Mouse (Mus musculus) heart, adult 18-20 months (tissue): Measurements from ENCODE around the gene Plscr1. TPM values are rescaled to one million over a fixed set of nuclear protein-coding genes. Genes with fewer than 3 reads are reported as not detected.

Experiments
- DNase-seq, 2 experiments: peaks; one replicate each; pipeline ENCODE4 v3.0.0; 2021 to 2022; ENCODE audit warnings: mixed read lengths in 1 of 2
- microRNA-seq, 2 experiments: library from miRNA; unstranded; fragments of <30 nt; microRNA quantifications; one replicate each; pipeline ENCODE4 v1.2.0; 2022
- total RNA-seq, 2 experiments: library from RNA; stranded (reverse); gene quantifications; 2 replicates each; pipeline ENCODE4 v1.2.3; 2021

The Plscr1 gene
- total RNA-seq, 2 experiments from 2014 or later: 9.0 to 10.9 TPM

DNA sequence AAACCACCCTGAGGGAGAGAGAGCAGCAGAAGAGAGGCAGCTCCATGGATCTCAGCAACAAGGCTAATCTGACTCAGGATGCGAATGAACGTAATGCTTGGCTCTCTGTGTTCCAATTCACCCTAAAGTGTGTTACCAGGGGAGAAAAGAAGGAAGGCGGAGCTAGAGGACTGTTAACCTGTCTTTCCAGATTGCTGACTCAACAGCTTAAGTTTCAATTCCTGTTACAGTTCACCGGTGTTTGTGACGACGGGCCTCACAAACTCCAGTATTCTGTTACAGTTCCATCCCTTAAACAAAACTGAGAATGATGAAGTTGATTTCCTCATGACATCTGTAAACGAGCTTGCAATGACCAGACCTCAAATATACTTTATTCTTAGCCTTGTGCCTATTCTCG, 55.5 kb downstream of the Plscr1 start:
- no peak for DNase-seq

DNA sequence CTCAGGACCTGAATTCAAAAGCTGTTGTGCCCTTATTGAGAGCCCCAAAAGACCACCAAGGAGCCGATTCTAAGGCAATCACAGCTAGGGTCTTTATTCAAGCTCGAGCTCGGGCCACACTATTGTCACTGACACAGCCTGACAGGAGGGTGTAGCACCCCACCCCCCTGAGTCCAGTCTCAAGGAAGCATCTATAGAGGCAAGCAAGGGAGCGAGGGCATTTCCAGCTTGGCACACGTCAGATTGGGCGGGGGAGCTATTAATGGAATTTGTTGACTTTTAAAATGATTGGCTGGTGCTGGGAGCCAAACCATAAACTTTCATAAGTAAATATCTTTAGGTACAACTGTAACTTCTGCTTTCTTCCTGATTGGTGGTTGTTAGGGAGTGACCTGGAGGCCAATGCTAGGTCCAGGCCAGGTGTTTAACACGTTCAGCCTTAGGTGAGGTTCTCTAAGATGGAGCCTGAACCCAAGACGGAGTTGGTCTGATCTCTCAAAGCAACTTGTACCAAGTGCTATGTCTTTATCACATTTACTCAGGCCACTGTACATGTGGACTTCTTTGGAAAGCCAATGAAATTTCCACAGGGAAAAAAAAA, 56.2 kb downstream of the Plscr1 start:
- DNase-seq: no peak

DNA sequence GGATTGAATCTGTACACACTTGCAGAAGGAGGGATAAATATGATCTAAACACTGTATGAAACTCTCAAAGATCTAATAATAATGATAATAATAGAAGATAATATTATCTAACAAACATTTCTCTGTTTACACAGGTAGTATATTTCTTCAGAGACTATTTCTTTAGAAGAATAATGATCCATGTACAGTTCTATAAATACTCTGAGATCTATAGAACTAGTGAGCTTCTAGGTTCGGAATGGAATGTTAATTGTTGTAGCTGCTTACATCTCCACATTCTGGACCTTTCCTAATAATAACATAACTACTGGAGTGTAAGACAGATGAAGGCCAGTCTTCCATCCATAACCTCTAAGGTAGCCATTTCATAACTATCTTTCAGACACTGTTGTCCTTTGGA, 59.5 kb downstream of the Plscr1 start, which contains the start of gene 1700057G04Rik:
TSS of gene 1700057G04Rik (plus strand) at position 301 of the 400 bp plus-strand sequence.
- DNase-seq: no peak

DNA sequence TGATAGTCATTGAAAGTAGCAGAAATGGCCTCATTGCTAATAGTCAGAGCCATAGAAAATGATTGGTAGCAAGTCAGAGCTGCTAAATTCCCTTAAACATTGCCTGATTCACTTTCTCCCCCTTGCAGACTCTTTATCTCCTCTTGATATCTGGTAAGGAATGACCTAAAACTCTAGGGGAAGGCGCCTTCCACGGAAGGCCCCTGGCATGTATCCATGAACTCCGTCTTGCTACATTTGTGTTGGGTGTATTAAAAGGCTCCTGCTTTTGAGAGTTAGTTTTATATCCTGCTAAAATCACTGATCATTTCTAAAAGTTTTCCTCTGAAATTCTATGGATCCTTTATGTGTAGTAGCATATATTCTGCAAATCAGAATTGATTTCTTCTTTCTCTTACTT, 67.2 kb downstream of the Plscr1 start:
- no peak for DNase-seq

Small RNA genes within 50 kb of the gene (microRNA-seq; reads per million reads assigned to microRNA genes)
- 0 reads per million in 2 experiments for gene Mir6386

Other genes starting within 250 kb of the Plscr1 start
- gene Plscr5, start 56.8 kb upstream of the Plscr1 start, total RNA-seq: not detected
- 10 to 100 TPM; 24.2 to 28.6 TPM for gene Plscr2, start 25.9 kb downstream of the Plscr1 start, total RNA-seq
- not detected for gene 1700057G04Rik, start 59.6 kb downstream of the Plscr1 start, total RNA-seq
- 1 to 10 TPM; 5.7 to 8.6 TPM for gene Plscr4, start 207.6 kb downstream of the Plscr1 start, total RNA-seq